Mouse (Mus musculus) liver (tissue): ENCODE measurements around the gene Fam163b.

Experiments used
- DNase-seq: peaks from one replicate; pipeline ENCODE4 v3.0.0-alpha.2; 2020; ENCODE audit warnings: mixed read lengths

Fam163b gene

DNA sequence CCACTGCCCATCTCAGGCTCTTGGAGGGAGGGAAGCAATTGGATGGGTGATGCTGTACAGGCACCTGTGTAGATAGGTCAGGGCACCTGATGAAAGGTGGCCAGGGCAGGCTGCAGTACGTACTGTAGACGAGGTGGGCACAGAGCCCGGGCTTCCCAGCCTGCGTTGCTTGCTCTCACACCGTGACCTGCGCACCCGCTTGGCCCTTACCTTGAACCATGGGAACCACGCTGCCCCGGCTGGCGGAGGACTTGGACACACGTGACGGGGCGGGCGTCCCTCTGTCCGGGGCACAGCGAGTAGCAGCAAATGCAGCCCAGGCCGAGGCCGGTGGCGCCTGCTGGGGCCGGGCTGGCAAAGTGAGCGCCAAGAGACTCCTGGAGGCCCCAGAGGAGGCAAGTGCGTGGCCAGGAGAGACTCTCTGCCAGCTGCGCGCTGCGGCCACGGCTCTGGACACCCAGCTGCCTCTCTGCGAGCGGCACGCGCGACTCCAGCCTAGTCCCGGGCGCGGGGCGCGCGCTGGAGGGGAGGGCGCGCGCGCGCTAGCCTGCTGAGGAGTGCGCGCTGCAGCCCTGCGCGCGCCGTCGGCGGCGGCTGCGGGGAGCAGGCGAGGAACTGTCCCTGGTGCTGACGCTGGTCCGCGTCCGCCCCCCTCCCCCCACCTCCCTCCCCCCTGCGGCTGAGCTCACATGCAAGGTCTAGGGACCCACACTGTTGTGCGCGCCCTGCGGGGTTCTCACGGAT is at the start of gene Fam163b:
Gene Fam163b (minus strand): TSS at position 542 of the 744 bp plus-strand sequence.
- peak; percentile 39 for DNase-seq

- no peak for DNase-seq
Observed at GRCm38 (mm10) chr2:27189994-27190393, 47.7 kb upstream of the Fam163b start.

DNA sequence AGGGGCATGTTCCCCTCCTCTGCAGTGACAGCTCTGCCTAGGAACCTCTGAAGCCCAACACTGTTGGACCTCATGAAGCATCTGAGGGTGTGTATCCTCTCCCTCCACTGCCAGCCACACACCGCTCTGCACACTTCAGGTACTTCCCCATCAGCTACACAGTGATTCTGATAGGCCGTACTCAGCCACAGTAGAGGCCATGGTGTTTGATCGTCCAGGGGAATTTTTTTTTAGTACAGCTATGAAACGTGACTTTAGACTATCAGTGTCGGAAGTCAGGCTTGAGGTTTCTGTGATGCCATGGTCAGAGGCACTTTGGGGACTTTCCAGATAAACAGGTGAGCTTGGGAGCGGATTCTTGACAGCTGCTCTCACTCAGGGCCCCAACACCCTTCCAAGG is 45.2 kb upstream of the Fam163b start:
- no peak for DNase-seq

GRCm38 (mm10) chr2:27183734-27184133 is 41.4 kb upstream of the Fam163b start:
- DNase-seq = peak; percentile 40

- DNase-seq = no peak
Observed at GRCm38 (mm10) chr2:27181907-27182306, 39.6 kb upstream of the Fam163b start.

DNA sequence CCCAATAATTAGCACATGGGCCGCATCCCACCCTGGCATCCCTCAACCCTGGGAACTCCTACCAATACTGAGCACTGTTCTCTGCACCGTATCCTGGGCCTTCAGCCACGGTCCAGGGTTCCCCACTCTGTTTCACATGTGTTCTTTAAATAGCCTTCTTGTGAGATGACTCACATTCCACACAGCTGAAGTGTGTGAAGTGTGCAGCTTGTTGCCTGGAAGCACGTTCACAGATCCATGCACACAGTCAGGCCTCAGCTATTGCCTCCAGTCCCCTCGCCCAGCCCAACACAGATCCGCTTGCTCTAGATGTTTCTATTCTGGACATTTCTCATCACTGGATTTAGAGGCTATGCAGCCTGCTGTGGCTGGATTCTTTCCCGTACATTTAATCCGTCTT is 36.8 kb upstream of the Fam163b start:
- no peak for DNase-seq

DNA sequence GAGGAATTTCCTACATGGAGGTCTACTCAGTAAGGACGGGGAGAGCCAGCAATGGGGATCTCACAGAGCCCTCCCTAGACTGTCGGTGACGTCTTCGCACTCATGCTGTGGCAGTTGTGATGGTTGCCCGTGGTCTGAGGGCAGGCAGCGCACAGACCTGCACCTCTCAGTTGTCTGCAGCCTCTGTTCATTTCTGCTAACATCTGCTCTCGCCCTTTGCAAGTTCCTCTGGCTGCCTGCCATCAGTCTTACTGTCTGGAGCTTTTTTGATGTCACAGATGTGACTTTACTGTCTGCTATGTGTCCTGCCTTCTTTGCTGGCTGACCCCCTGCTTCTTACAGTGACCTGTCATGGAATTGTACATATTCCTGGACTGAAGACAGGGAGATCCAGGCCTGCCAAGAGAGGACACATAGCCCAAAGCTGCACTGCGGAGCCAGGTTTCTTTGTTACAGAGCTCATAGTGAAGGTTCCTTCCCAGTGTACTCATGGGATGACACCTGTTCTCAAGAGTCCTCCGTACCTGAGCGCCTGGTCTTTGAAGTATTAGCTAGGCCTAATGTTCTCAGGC is 33.5 kb upstream of the Fam163b start:
- no peak for DNase-seq

DNA sequence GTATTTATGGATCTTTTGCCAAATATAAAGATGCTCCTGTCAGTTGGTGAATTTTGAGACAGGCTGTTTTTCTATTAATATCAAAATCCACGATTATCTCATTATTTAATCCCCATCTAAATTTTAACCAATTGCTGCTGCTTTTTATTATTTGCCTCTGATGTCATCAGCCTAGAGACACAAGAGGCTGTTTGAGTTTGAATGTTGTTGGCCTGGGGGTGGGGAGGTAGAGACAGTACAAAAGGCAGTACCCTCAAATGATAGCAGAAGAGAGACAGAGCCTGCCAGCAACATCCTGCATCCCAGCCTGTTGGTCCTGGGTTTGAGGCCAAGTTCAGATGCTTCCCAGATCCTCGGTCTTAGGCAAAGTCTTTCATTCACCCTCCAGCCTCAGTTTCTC is 32.0 kb upstream of the Fam163b start:
- DNase-seq = no peak

GRCm38 (mm10) chr2:27166999-27167398 is 24.7 kb upstream of the Fam163b start:
- no peak for DNase-seq

GRCm38 (mm10) chr2:27166074-27166473 is 23.8 kb upstream of the Fam163b start:
- DNase-seq = no peak

DNA sequence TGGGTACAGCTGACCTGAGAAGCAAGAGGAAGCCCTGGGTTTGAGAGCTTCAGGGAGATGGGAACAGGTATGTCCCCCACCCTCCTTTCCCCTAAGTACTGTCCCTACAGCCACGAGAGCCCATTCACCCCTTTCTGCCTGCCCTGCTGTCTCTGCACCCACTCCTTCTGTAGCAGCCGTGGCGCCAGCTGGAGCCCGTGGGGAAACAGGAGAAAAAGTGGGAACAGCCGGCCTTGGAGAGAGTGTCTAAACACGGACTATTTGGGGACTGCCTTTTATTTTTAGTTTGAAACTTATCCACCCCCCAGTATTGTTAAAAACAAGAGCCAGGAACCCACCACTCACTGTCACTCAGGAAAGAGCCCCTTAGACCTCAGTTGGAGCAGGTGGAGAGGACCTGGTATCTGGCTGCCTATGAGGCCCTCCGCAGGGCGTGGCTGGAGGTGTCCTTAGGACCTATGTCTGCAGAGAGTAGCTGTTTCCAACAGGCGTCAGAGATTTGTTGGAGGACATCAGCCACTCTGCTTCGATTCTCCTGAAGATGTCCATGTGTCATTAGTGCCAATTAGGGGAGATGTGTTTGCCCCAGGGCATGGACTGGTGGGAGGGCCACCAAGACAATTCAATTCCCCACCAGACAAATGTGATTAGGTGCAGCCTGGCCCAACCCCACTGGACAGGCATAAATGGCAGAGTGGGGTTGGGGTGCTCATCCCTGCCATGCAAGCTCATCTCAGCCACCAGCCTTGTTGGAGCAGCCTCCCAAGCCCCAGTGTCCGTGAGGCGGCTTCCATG is 22.7 kb upstream of the Fam163b start, which contains the start of gene Dbh:
Gene Dbh (plus strand): TSS at position 438 of the 795 bp plus-strand sequence.
- no peak for DNase-seq

DNA sequence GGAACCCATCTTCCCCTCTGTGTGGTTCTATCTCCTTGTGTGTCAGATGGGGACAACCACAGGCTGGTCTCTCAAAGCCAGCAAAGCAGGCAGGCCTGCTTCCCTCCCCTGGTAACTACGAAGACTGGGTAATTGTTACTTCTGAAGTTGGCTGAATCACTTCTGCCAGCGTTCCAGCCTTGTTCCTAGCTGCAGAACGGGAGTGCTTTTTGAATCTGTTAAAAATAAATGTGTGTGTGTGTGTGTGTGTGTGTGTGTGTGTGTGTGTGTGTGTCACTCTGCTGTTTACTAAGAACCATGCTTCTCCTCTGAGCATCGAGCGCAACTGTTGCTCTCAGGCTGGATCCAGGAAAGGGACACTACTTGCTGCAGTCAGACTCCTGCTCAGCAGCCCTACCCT is 21.6 kb upstream of the Fam163b start:
- no peak for DNase-seq

- no peak for DNase-seq
Observed at GRCm38 (mm10) chr2:27162656-27163055, 20.4 kb upstream of the Fam163b start.

GRCm38 (mm10) chr2:27161526-27161925 is 19.2 kb upstream of the Fam163b start:
- DNase-seq = no peak

- DNase-seq = no peak
Observed at GRCm38 (mm10) chr2:27156596-27156995, 14.3 kb upstream of the Fam163b start.

DNA sequence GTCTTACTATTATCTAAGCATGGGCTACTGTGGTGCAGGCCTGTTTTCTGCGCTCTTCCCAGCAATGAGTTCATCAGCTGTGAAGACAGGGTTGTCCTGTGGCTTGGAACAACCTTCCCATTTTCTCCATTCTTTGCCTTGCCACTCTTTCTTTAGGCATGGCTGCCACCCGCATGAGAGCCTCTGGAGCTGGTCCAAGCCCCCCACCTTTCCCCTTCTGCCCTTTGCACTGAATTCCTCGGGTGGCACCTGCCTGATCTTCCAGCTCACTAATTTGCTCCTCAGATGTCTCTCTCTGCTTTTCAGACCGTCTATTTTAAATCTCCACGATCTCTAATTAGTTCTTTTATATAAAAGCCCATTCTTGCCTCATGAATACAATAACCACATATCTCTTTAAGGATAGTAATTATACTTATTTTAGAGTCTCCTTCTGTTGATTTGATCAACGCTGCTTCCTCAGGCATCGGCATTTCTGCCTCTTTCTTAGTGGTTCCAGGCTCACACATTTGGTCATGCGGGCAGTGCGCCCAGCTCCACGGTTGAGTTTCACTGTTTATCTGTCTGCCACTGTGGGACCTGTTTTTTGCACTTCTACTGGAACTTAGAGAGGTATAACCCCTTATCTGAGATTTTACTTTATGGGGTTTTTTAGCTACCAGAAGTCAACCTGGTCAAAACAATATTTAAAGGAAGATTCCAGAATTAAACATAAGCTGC is 12.3 kb upstream of the Fam163b start:
- no peak for DNase-seq

GRCm38 (mm10) chr2:27149457-27149856 is 7.2 kb upstream of the Fam163b start:
- DNase-seq = no peak

- DNase-seq = no peak
Observed at GRCm38 (mm10) chr2:27146840-27147239, 4.5 kb upstream of the Fam163b start.

DNA sequence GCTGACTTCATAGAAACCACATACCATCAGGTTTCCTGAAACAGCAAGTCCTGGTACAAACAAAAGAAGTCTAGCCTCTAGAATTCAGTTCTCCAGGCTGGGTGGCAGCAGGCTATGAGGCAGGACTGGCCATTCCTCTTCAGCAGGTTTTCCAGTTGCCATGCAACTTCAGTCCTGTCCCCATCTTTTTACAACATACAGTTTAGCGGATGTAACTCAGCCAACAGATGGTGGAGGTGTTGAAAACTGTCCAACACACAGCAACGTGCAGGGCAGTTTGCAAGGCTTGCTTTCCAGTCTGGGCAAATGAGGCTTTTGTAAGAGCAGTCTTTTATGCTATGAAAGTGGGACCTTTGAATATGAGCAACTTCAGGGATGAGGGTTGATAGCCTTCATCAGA is 2.7 kb upstream of the Fam163b start:
- no peak for DNase-seq

DNA sequence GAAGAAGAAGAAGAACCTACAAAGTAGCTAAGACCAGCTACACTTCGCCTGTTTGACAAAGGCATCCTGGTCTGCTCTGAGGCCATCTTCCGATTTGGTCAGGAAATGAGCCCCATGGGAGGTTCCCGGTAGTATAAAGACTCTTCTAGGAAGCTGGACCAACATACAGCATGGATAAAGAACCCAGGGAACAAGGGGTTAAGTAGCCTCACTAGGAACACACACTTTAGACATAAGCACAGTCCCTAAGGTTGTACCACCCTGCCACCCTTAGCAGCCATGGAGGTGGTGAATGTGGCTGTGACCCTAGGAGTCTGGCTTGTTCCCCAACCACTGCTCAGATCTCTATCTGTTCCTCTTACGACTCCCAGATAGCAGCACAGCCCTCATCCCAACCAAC is 3.9 kb downstream of the Fam163b start:
- no peak for DNase-seq

DNA sequence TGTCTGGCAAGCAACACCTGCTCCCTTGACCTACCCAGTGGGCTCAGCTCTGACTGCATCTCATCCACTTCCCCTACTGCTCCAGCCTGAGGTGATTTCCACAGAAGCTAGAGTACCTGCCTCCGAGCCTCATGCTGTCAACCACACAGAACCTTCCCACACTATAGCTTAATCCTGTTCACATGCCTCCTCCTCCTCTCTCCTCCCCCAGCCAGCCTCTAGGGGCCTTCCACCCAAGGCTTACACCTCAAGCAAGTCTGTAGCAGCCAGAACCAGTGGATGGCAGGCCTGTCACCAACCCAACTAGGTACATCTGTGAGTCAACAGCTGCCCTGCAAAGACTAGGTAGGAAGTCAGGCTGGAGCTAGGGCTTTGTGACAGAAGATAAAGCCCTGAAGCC is 5.5 kb downstream of the Fam163b start:
- no peak for DNase-seq

DNA sequence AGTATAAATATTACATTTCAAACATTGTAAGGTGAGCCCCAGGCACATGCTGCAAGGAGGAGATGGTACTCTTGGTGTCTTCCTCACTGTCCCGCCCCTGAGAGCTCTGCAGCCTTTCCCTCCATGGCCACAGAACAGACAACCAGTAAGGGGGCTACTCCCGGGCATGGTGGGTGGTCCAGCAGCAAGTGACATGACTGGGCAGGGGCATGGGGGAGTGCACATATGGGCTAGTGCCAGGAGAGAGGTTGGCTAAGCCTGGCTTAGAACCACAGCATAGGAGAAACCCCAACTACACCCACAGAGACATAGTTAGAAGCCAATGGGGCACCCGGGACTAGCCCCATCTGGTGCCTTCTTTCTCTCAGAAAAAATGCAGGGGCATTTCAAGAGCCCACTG is 6.0 kb downstream of the Fam163b start:
- no peak for DNase-seq

- no peak for DNase-seq
Observed at GRCm38 (mm10) chr2:27135935-27136334, 6.4 kb downstream of the Fam163b start.
